Mouse (Mus musculus) brown adipose tissue, adult 24 weeks (tissue): ENCODE results near the gene Fcrl1. TPM values are rescaled to one million over a fixed set of nuclear protein-coding genes. Genes with fewer than 3 reads are reported as not detected.

ENCODE experiments used
- polyA plus RNA-seq: library from polyadenylated mRNA; stranded (reverse); fragments of >200 nt; gene quantifications from 2 replicates; pipeline ENCODE4 v1.2.4, GENCODE M21; 2012; ENCODE audit not compliant: missing spikeins, insufficient read depth, insufficient read length

The Fcrl1 gene
- polyA plus RNA-seq, 1 experiment, result not detected

Other genes starting within 250 kb of the Fcrl1 start
- gene Kirrel, start 201.6 kb upstream of the Fcrl1 start, polyA plus RNA-seq, result 3.5 and 4.8 TPM in 2 replicates
- 4.7 and 13.7 TPM in 2 replicates for gene Fcrls, start 112.6 kb upstream of the Fcrl1 start, polyA plus RNA-seq
- gene Cd5l, start 18.5 kb upstream of the Fcrl1 start, polyA plus RNA-seq, result not detected in 2 replicates
- gene Fcrl5, start 59.4 kb downstream of the Fcrl1 start, polyA plus RNA-seq, result 0.50 TPM in 1 of 2 replicates, not detected in the other
- 11.4 and 15.8 TPM in 2 replicates for gene Etv3, start 149.0 kb downstream of the Fcrl1 start, polyA plus RNA-seq
- 18.3 and 18.7 TPM in 2 replicates for gene Arhgef11, start 241.2 kb downstream of the Fcrl1 start, polyA plus RNA-seq